Mouse (Mus musculus) forebrain, embryonic 15.5 days (tissue): ENCODE results near the gene Foxd3. TPM values are rescaled to one million over a fixed set of nuclear protein-coding genes. Genes with fewer than 3 reads are reported as not detected.
A peak's percentile ranks its signal among the peaks of the same experiment; 100 is the strongest.

Experiments
- ATAC-seq: fragments of 200-750 bp; cut with Nextera tagmentation; replicated peaks from 2 replicates; pipeline ENCODE4 v1.8.0; 2017; ENCODE audit warnings: mild to moderate bottlenecking, moderate TSS enrichment, moderate library complexity
- H3K27ac ChIP-seq: fragments of 300-500 bp; sonication (generic); replicated peaks from 2 replicates; pipeline ENCODE4 v1.5.1; 2015; ENCODE audit warnings: mild to moderate bottlenecking, inconsistent platforms
- H3K27me3 ChIP-seq: fragments of 300-500 bp; sonication (generic); 2 replicates; pipeline ENCODE4 v1.6.1; 2015; ENCODE audit warnings: inconsistent platforms
- H3K36me3 ChIP-seq: fragments of 300-500 bp; sonication (generic); 2 replicates; pipeline ENCODE4 v1.6.1; 2015; ENCODE audit warnings: mild to moderate bottlenecking, inconsistent platforms
- H3K4me1 ChIP-seq: fragments of 300-500 bp; sonication (generic); 2 replicates; pipeline ENCODE4 v1.6.1; 2015; ENCODE audit warnings: inconsistent platforms
- H3K4me2 ChIP-seq: fragments of 300-500 bp; sonication (generic); replicated peaks from 2 replicates; pipeline ENCODE4 v1.6.1; 2015; ENCODE audit warnings: mild to moderate bottlenecking, inconsistent platforms
- H3K4me3 ChIP-seq: fragments of 300-500 bp; sonication (generic); 2 replicates; pipeline ENCODE4 v1.5.1; 2015; ENCODE audit warnings: mild to moderate bottlenecking, inconsistent platforms
- H3K9ac ChIP-seq: fragments of 300-500 bp; sonication (generic); replicated peaks from 2 replicates; pipeline ENCODE4 v1.6.1; 2015; ENCODE audit warnings: mild to moderate bottlenecking, inconsistent platforms
- H3K9me3 ChIP-seq: fragments of 300-500 bp; sonication (generic); 2 replicates; pipeline ENCODE4 v1.6.1; 2016; ENCODE audit warnings: inconsistent platforms
- WGBS: fragments of 180-500 bp; shearing (Covaris S2); methylation state at CpG from one replicate; pipeline ENCODE4 v1.1.7; 2015; ENCODE audit warnings: mixed read lengths; 5-methylcytosine and 5-hydroxymethylcytosine counted together
- polyA plus RNA-seq: library from polyadenylated mRNA; unstranded; fragments of >200 nt; fragmentation: Nextera tagmentation; extraction: Ambion mirVana; gene quantifications from 2 replicates; pipeline ENCODE4 v1.2.1, GENCODE M21; 2015

Foxd3 gene
- polyA plus RNA-seq, 1 experiment from 2014 or later: 0.11 TPM

- Histone ChIP-seq H3K4me2 (no peak overlapping the region), H3K36me3 (no peaks in the 10 kb centered on the region), H3K27me3 (peaks cover 75% of the 10 kb centered on the region), H3K27ac (no peak overlapping the region), H3K9me3 (no peaks in the 10 kb centered on the region), H3K4me3 (no peak overlapping the region), H3K4me1 (peaks cover 28% of the 10 kb centered on the region), H3K9ac (no peak overlapping the region)
- 1% methylated on average over 28 of the region's 28 CpGs for WGBS
- ATAC-seq: no peak
Measured at GRCm38 (mm10) chr4:99659361-99660072, 3.4 kb downstream of the Foxd3 start.

DNA sequence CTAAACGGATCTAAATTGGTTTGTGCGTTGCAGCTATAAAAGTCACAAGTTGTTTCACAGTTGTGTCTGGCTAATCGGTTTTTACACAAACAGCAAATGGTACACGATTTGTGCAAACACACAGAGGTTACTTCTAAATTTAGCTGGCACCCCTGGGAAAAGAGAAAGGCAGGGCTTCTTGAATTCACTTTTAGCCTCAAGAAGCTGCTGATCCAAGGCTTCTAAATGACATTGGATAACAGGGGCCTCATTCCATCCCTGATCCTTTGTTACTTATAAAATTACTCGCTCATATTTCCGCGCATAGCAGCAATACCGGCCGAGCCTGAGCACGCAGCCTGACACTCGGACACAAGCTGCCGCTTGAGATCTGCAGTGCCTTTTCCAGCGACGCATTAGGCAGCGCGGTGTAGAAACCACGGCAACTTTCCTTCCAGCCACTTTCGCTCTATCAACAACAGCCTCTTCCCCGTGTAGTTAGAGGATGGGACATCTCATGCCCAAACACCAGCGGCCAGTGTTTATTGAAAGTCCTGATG lies 4.0 kb downstream of the Foxd3 start:
- under 1% methylated on average over 20 of the region's 20 CpGs for WGBS
- Histone ChIP-seq H3K36me3 (no peaks in the 10 kb centered on the region), H3K4me3 (no peak overlapping the region), H3K9ac (no peak overlapping the region), H3K27me3 (peaks cover 75% of the 10 kb centered on the region), H3K9me3 (no peaks in the 10 kb centered on the region), H3K4me1 (peaks cover 28% of the 10 kb centered on the region), H3K4me2 (no peak overlapping the region), H3K27ac (no peak overlapping the region)
- ATAC-seq: no peak

GRCm38 (mm10) chr4:99660981-99661380 lies 4.9 kb downstream of the Foxd3 start:
- Histone ChIP-seq H3K9me3 (no peaks in the 10 kb centered on the region), H3K4me3 (no peak overlapping the region), H3K27me3 (peaks cover 77% of the 10 kb centered on the region), H3K9ac (no peak overlapping the region), H3K27ac (no peak overlapping the region), H3K36me3 (no peaks in the 10 kb centered on the region), H3K4me2 (no peak overlapping the region), H3K4me1 (peaks cover 24% of the 10 kb centered on the region)
- 0 out of 2 replicates have a peak, but pooled peaks have one; percentile 18 for ATAC-seq
- 0% methylated on average over 11 of the region's 11 CpGs for WGBS

- Histone ChIP-seq H3K27me3 (peaks cover 71% of the 10 kb centered on the region), H3K9ac (no peak overlapping the region), H3K4me3 (no peak overlapping the region), H3K27ac (no peak overlapping the region), H3K4me2 (no peak overlapping the region), H3K9me3 (no peaks in the 10 kb centered on the region), H3K4me1 (peaks cover 14% of the 10 kb centered on the region), H3K36me3 (no peaks in the 10 kb centered on the region)
- 5% methylated on average over 12 of the region's 12 CpGs for WGBS
- no peak for ATAC-seq
Measured at GRCm38 (mm10) chr4:99661956-99662355, 5.9 kb downstream of the Foxd3 start.

DNA sequence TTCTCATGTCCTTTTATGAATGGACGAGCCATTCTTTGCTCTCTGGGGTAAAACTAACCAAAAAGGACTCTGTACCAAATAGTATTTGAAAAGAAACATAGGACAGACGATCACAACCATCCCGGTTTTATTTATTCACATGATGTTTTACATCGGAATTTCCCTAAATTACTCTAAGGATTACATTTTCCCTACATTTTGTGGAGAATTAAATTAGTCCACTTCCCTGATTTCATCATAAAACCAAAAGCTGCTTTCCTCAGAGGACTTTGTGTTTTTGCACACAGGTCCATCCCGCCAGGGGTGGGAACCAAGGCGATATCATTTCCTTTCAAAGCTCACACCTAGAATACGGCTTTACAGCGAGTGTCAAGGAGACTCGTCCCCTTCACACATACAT lies 6.3 kb downstream of the Foxd3 start:
- no peak overlapping the region for H3K9ac ChIP-seq
- no peaks in the 10 kb centered on the region for H3K36me3 ChIP-seq
- H3K4me2 ChIP-seq: no peak overlapping the region
- no peak for ATAC-seq
- no peaks in the 10 kb centered on the region for H3K9me3 ChIP-seq
- H3K27me3 ChIP-seq: peaks cover 66% of the 10 kb centered on the region
- 6% methylated on average over 9 of the region's 9 CpGs for WGBS
- H3K27ac ChIP-seq: no peak overlapping the region
- peaks cover 10% of the 10 kb centered on the region for H3K4me1 ChIP-seq
- no peak overlapping the region for H3K4me3 ChIP-seq

DNA sequence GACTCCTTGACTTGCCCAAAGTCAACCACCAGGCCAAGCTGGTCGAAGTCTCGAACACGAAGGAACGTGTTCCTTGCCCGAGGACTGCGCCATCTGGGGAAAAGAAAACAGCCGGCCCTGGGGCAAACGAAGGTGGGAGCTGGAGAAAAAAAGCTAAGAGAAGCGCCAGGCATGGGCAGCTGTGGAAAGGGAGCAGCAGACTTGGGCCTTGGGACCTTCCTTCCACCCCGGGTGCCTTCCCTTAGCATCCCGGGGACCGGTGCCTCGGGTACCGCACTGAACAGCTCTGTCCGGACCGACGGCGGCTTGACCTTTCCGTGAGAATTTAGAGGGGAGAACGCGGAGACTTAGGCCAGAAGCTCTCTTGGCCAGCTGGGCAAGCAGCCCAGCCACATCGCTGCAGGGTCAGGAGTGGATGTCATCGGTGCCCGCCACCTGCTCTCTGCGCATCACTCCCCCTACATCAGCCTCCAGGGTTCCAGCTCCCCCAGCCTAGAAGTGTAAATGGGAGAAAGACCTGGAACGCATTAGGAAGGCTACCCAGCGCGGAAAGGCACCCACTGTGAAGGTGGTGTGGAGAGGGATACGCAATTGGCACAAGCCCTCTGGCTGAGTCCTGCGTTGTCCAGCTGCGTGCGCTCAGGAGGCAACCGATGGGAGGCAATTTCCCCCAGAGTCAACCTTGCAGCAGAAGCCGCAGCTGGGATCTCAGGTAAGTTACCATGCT lies 6.9 kb downstream of the Foxd3 start:
- 5% methylated on average over 34 of the region's 34 CpGs for WGBS
- no peak for ATAC-seq
- Histone ChIP-seq H3K9ac (no peak overlapping the region), H3K4me1 (peaks cover 4% of the 10 kb centered on the region; the same call in 1 of the 2 replicates), H3K9me3 (no peaks in the 10 kb centered on the region), H3K4me2 (no peak overlapping the region), H3K36me3 (no peaks in the 10 kb centered on the region), H3K27ac (no peak overlapping the region), H3K27me3 (peaks cover 65% of the 10 kb centered on the region), H3K4me3 (no peak overlapping the region)

- H3K27me3 ChIP-seq: peaks cover 63% of the 10 kb centered on the region
- H3K27ac ChIP-seq: no peak overlapping the region
- H3K36me3 ChIP-seq: no peaks in the 10 kb centered on the region
- no peak overlapping the region for H3K4me3 ChIP-seq
- H3K4me2 ChIP-seq: no peak overlapping the region
- H3K9ac ChIP-seq: no peak overlapping the region
- WGBS: 13% methylated on average over 8 of the region's 8 CpGs
- no peak for ATAC-seq
- no peaks in the 10 kb centered on the region for H3K9me3 ChIP-seq
- peaks cover 4% of the 10 kb centered on the region; the same call in 1 of the 2 replicates for H3K4me1 ChIP-seq
Measured at GRCm38 (mm10) chr4:99663710-99664109, 7.6 kb downstream of the Foxd3 start.

DNA sequence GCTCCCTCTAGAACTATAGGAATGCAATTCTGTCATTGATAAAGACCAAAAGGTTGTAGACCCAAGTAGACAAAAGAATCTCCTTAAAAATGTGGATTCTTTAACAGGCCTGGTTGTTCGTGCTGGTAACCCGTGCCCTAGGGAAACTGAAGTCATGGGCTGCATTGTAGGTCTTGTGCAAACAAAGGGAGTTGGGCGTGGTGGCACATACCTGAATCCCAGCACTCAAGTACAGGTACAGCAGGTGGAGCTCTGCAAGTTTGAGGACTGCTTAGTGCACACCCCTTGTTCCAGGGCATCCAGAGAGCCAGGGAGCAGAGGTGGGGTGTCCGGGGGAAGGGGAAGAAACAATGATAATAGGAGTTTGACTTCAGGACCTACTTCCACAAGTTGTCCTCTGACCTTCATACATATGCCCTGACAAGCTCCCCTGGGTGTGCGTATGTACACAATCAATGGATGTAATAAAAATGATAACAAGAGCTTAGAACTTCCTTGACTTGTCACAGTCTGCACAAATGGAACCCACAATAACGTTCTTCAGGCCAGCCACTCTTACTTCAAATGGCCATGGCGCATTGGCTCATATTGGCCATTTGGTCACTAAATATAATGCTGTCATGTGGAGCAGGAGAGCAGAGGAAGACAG lies 14.2 kb downstream of the Foxd3 start:
- H3K27ac ChIP-seq: no peak overlapping the region
- H3K27me3 ChIP-seq: peaks cover 18% of the 10 kb centered on the region
- no peak overlapping the region for H3K4me3 ChIP-seq
- no peak overlapping the region for H3K4me2 ChIP-seq
- H3K4me1 ChIP-seq: no peaks in the 10 kb centered on the region
- 91% methylated on average over 7 of the region's 7 CpGs for WGBS
- no peaks in the 10 kb centered on the region for H3K36me3 ChIP-seq
- no peak overlapping the region for H3K9ac ChIP-seq
- no peak for ATAC-seq
- H3K9me3 ChIP-seq: no peaks in the 10 kb centered on the region

DNA sequence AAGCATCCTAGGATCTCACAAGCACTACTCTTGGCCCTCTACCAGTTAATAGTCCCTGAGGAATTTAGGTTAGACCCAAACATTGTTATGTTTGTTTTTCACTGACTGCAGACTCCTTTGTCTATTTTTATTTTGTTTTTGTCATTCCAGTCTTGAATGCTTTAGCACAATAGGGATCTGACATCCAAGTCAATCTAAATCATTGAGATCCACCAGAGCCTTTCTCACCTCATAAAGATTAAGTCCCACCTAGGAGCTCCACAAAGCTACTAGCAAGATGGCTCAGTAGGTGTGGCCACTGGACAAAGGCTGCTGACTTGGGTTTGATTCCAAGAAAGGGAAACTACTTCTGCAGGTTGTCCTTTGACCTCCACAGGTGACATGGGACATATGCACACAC lies 19.1 kb downstream of the Foxd3 start:
- no peaks in the 10 kb centered on the region for H3K9me3 ChIP-seq

DNA sequence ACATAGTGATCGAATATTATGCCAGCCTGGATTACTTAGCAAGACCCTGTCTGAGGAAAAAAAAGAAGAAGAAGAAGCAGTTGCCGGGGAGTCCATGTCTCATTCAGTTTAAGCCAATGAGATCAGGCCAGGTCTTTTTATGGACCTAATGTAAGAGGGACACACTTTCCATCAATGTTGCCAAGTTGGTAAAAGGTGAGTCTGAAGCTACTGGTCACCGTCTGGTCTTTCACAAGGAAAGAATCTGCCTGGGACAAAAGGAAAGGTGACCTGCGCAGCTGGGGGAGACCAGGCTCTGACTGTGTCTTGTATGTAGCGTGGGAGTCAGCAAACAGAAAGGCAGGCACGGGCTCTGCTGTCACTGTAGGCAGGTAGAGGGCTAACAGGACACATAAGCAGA lies 27.8 kb downstream of the Foxd3 start:
- no peaks in the 10 kb centered on the region for H3K27me3 ChIP-seq
- no peak overlapping the region for H3K27ac ChIP-seq
- no peaks in the 10 kb centered on the region for H3K36me3 ChIP-seq
- WGBS: 89% methylated on average over 6 of the region's 6 CpGs
- H3K9me3 ChIP-seq: no peaks in the 10 kb centered on the region
- no peak for ATAC-seq
- no peak overlapping the region for H3K9ac ChIP-seq
- no peak overlapping the region for H3K4me3 ChIP-seq
- no peak overlapping the region for H3K4me2 ChIP-seq
- H3K4me1 ChIP-seq: no peaks in the 10 kb centered on the region

More for the DNA sequence above, 19.1 kb downstream of the Foxd3 start:
- no peak overlapping the region for H3K27ac ChIP-seq
- no peak overlapping the region for H3K4me3 ChIP-seq
- ATAC-seq: no peak
- no peaks in the 10 kb centered on the region for H3K36me3 ChIP-seq
- H3K4me2 ChIP-seq: no peak overlapping the region
- no peaks in the 10 kb centered on the region for H3K4me1 ChIP-seq
- no peaks in the 10 kb centered on the region for H3K27me3 ChIP-seq
- H3K9ac ChIP-seq: no peak overlapping the region

DNA sequence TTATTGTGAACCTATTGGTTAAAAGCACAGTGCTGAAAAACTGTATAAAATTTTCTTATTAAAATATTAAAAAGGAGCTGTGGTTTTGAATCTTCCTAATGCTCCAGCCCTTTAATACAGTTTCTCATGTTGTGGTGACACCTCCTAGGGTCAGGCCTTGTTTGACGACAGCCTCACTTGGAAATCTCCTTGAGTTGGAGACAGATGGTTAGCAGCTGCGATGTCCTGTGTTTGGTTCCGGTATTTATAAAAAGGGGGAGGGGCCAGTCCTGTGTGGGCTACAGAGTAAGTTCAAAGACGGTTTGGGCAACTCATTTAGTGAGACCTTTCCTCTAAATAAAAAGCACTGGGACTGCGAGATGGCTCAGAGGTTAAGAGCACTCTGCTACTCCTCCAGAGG lies 30.2 kb downstream of the Foxd3 start:
- Histone ChIP-seq H3K4me2 (no peak overlapping the region), H3K4me1 (no peaks in the 10 kb centered on the region), H3K9ac (no peak overlapping the region), H3K9me3 (no peaks in the 10 kb centered on the region), H3K27me3 (no peaks in the 10 kb centered on the region), H3K36me3 (no peaks in the 10 kb centered on the region), H3K27ac (no peak overlapping the region), H3K4me3 (no peak overlapping the region)
- 64% methylated on average over 5 of the region's 5 CpGs for WGBS
- no peak for ATAC-seq
